Mouse (Mus musculus): ENCODE data around the gene Cpne7. TPM values are rescaled to one million over a fixed set of nuclear protein-coding genes. Genes with fewer than 3 reads are reported as not detected.

The Cpne7 gene
- total and polyA plus RNA-seq, 3 experiments: 3.5 to 4.5 TPM; not detected in 1

GRCm38 (mm10) chr8:123126193-123126816 lies 9.1 kb downstream of the Cpne7 start:
- DNase-seq (ENCODE audit: low read depth, low spot score): no peak
- Histone ChIP-seq H3K9ac (ENCODE audit: control insufficient read depth, low read depth, low read length, poor library complexity, severe bottlenecking) (no peak overlapping the region), H3K4me3 (ENCODE audit: control insufficient read depth in 1 of 2, insufficient read depth in 1 of 2, low read depth in 2 of 2, low read length in 2 of 2) (no peak overlapping the region), H3K79me2 (ENCODE audit: control insufficient read depth, insufficient read depth, low read length, poor library complexity) (no peaks in the 10 kb centered on the region), H3K27ac (ENCODE audit: control insufficient read depth, low read depth, low read length) (no peak overlapping the region), H3K4me1 (ENCODE audit: control insufficient read depth in 1 of 2, insufficient read depth in 2 of 2, low read length in 2 of 2) (no peaks in the 10 kb centered on the region), H3K27me3 (ENCODE audit: control insufficient read depth in 1 of 2, insufficient read depth in 2 of 2, low read length in 2 of 2) (no peaks in the 10 kb centered on the region), H3K36me3 (ENCODE audit: control insufficient read depth in 1 of 2, insufficient read depth in 2 of 2, low read length in 2 of 2) (no peaks in the 10 kb centered on the region), H3K9me3 (replicated peaks; ENCODE audit: insufficient read depth, low read length) (no peaks in the 10 kb centered on the region)
- TF ChIP-seq ZC3H11A (IDR thresholded peaks at IDR 0.05; ENCODE audit: low read depth, low read length) (no peak), CTCF (IDR thresholded peaks at IDR 0.05 in 2 of 3, conservative IDR thresholded peaks at IDR 0.05 in 1 of 3; ENCODE audit: control insufficient read depth in 1 of 3, insufficient read depth in 1 of 3, low read depth in 2 of 3, low read length in 3 of 3, poor library complexity in 1 of 3, severe bottlenecking in 1 of 3) (no peak), E2F4 (IDR thresholded peaks at IDR 0.05; ENCODE audit: borderline replicate concordance, low read depth, low read length) (no peak), MEF2A (IDR thresholded peaks at IDR 0.05; ENCODE audit: extremely low read depth, insufficient replicate concordance, low read depth, low read length, poor library complexity, severe bottlenecking) (no peak), MYC (IDR thresholded peaks at IDR 0.05; ENCODE audit: low read depth, low read length) (no peak), EP300 (IDR thresholded peaks at IDR 0.05; ENCODE audit: low read depth in 1 of 2, low read length in 2 of 2) (no peak), TCF12 (IDR thresholded peaks at IDR 0.05; ENCODE audit: low read depth, low read length) (no peak)

GRCm38 (mm10) chr8:123131041-123131440 lies 13.9 kb downstream of the Cpne7 start:
- H3K27ac ChIP-seq (ENCODE audit: control insufficient read depth, low read depth, low read length): no peak overlapping the region
- H3K4me1 ChIP-seq (ENCODE audit: control insufficient read depth in 1 of 2, insufficient read depth in 2 of 2, low read length in 2 of 2): no peaks in the 10 kb centered on the region
- H3K9me3 ChIP-seq (replicated peaks; ENCODE audit: insufficient read depth, low read length): no peaks in the 10 kb centered on the region
- no peak for DNase-seq (ENCODE audit: low read depth, low spot score)
- H3K4me3 ChIP-seq (ENCODE audit: control insufficient read depth in 1 of 2, insufficient read depth in 1 of 2, low read depth in 2 of 2, low read length in 2 of 2): no peak overlapping the region
- H3K79me2 ChIP-seq (ENCODE audit: control insufficient read depth, insufficient read depth, low read length, poor library complexity): no peaks in the 10 kb centered on the region
- no peaks in the 10 kb centered on the region for H3K36me3 ChIP-seq (ENCODE audit: control insufficient read depth in 1 of 2, insufficient read depth in 2 of 2, low read length in 2 of 2)
- H3K27me3 ChIP-seq (ENCODE audit: control insufficient read depth in 1 of 2, insufficient read depth in 2 of 2, low read length in 2 of 2): no peaks in the 10 kb centered on the region
- TF ChIP-seq RCOR1 (IDR thresholded peaks at IDR 0.05; ENCODE audit: low read depth, low read length) (no peak), MAZ (IDR thresholded peaks at IDR 0.05; ENCODE audit: low read depth, low read length) (no peak), GATA1 (IDR thresholded peaks at IDR 0.05; ENCODE audit: low read depth, low read length) (no peak), POLR2AphosphoS2 (IDR thresholded peaks at IDR 0.05; ENCODE audit: low read length) (no peak), CHD2 (IDR thresholded peaks at IDR 0.05; ENCODE audit: low read length) (no peak), CTCF (IDR thresholded peaks at IDR 0.05 in 2 of 3, conservative IDR thresholded peaks at IDR 0.05 in 1 of 3; ENCODE audit: control insufficient read depth in 1 of 3, insufficient read depth in 1 of 3, low read depth in 2 of 3, low read length in 3 of 3, poor library complexity in 1 of 3, severe bottlenecking in 1 of 3) (no peak), BHLHE40 (IDR thresholded peaks at IDR 0.05; ENCODE audit: borderline replicate concordance, low read depth, low read length) (no peak), TAL1 (IDR thresholded peaks at IDR 0.05; ENCODE audit: low read length) (no peak), E2F4 (IDR thresholded peaks at IDR 0.05; ENCODE audit: borderline replicate concordance, low read depth, low read length) (no peak), ELF1 (IDR thresholded peaks at IDR 0.05; ENCODE audit: low read depth, low read length) (no peak), UBTF (IDR thresholded peaks at IDR 0.05; ENCODE audit: borderline replicate concordance, insufficient read depth, low read depth, low read length) (no peak), MXI1 (IDR thresholded peaks at IDR 0.05; ENCODE audit: low read depth, low read length) (no peak), CHD1 (IDR thresholded peaks at IDR 0.05; ENCODE audit: low read depth, low read length) (no peak), JUND (IDR thresholded peaks at IDR 0.05; ENCODE audit: low read depth, low read length) (no peak), MYC (IDR thresholded peaks at IDR 0.05; ENCODE audit: low read depth, low read length) (no peak), MAX (IDR thresholded peaks at IDR 0.05; ENCODE audit: low read length) (no peak), SMC3 (IDR thresholded peaks at IDR 0.05; ENCODE audit: low read depth, low read length) (no peak)
- no peak overlapping the region for H3K9ac ChIP-seq (ENCODE audit: control insufficient read depth, low read depth, low read length, poor library complexity, severe bottlenecking)
